Mouse (Mus musculus) erythroid progenitor cell, adult 5-6 weeks (primary cell): ENCODE measurements around the gene Hacl1. TPM values are rescaled to one million over a fixed set of nuclear protein-coding genes. Genes with fewer than 3 reads are reported as not detected.

ENCODE experiments used
- ATAC-seq: replicated peaks from 2 replicates; pipeline ENCODE4 v1.8.0; 2016; ENCODE audit warnings: moderate number of reproducible peaks, mild to moderate bottlenecking, moderate TSS enrichment, inconsistent platforms; ENCODE audit not compliant: poor library complexity, low FRiP score, severe bottlenecking
- total RNA-seq, 2 experiments: library from RNA; stranded (forward) in 1 of 2; stranded (reverse) in 1 of 2; fragments of 150-400 nt in 1 of 2; fragments of 186-747, 209-891 nt in 1 of 2; gene quantifications; 2 replicates each; pipeline versions ENCODE4 v1.2.3 to v1.2.4; 2015 to 2017; ENCODE audit warnings: low replicate concordance in 2 of 2

The Hacl1 gene
- total RNA-seq, 2 experiments from 2014 or later: 17.4 TPM; not detected in 1

- no peak for ATAC-seq
These were observed 54.6 kb downstream of the Hacl1 start for GRCm38 (mm10) chr14:31586451-31586850.

GRCm38 (mm10) chr14:31583082-31583481, 58.0 kb downstream of the Hacl1 start:
- no peak for ATAC-seq

- no peak for ATAC-seq
These were observed 62.9 kb downstream of the Hacl1 start for GRCm38 (mm10) chr14:31577966-31578735.

- no peak for ATAC-seq
These were observed 64.0 kb downstream of the Hacl1 start for GRCm38 (mm10) chr14:31576846-31577697.

GRCm38 (mm10) chr14:31575866-31576265, 65.2 kb downstream of the Hacl1 start:
- no peak for ATAC-seq

GRCm38 (mm10) chr14:31574903-31575665, 66.0 kb downstream of the Hacl1 start:
- no peak for ATAC-seq

GRCm38 (mm10) chr14:31572561-31573175, 68.4 kb downstream of the Hacl1 start:
- no peak for ATAC-seq

- ATAC-seq: no peak
These were observed 69.7 kb downstream of the Hacl1 start for GRCm38 (mm10) chr14:31571419-31571818.

GRCm38 (mm10) chr14:31570131-31570951, 70.7 kb downstream of the Hacl1 start:
- ATAC-seq: no peak

- ATAC-seq: no peak
These were observed 71.9 kb downstream of the Hacl1 start for GRCm38 (mm10) chr14:31569151-31569631.

GRCm38 (mm10) chr14:31565478-31566212, 75.4 kb downstream of the Hacl1 start:
- ATAC-seq: no peak

- no peak for ATAC-seq
These were observed 76.5 kb downstream of the Hacl1 start for GRCm38 (mm10) chr14:31564452-31565179.

GRCm38 (mm10) chr14:31560886-31561285, 80.2 kb downstream of the Hacl1 start:
- 0 out of 2 replicates have a peak, but pooled peaks have one; percentile 23 for ATAC-seq

- ATAC-seq: no peak
These were observed 81.9 kb downstream of the Hacl1 start for GRCm38 (mm10) chr14:31559216-31559615.

- ATAC-seq: no peak
These were observed 83.3 kb downstream of the Hacl1 start for GRCm38 (mm10) chr14:31557784-31558183.

- ATAC-seq: no peak
These were observed 83.8 kb downstream of the Hacl1 start for GRCm38 (mm10) chr14:31557273-31557672.

- ATAC-seq: no peak
These were observed 84.4 kb downstream of the Hacl1 start for GRCm38 (mm10) chr14:31556526-31557260.
